Mouse (Mus musculus): ENCODE measurements at regions not wholly inside any gene's neighbourhood (a gene's known extent, or its start where the extent isn't known, plus 50 kb on each side); places are given as distances from the start of the nearest gene placed in this dataset.

- Histone ChIP-seq H3K9me3 (ENCODE audit: control insufficient read depth, low read length) (no peaks in the 10 kb centered on the region), H3K9ac (replicated peaks) (no peak overlapping the region), H3K4me1 (replicated peaks; ENCODE audit: control insufficient read depth in 2 of 2, insufficient read depth in 2 of 2, low read length in 1 of 2) (no peaks in the 10 kb centered on the region), H3K4me3 (ENCODE audit: insufficient read depth in 1 of 2, low read depth in 2 of 2, low read length in 2 of 2) (no peak overlapping the region), H3K4me2 (ENCODE audit: low read depth) (no peak overlapping the region), H3K27me3 (ENCODE audit: control insufficient read depth, insufficient read depth, low read length) (no peaks in the 10 kb centered on the region), H3K27ac (no peak overlapping the region), H3K36me3 (replicated peaks; ENCODE audit: control insufficient read depth, insufficient read depth, low read depth) (no peaks in the 10 kb centered on the region)
- ATAC-seq (ENCODE audit: insufficient read depth) (no peak), DNase-seq (ENCODE audit: low read depth in 3 of 3, low spot score in 3 of 3) (no peak)
- WGBS (ENCODE audit: insufficient replicate concordance) = 53% methylated on average over 1 of the region's 1 CpGs
- TF ChIP-seq EP300 (IDR thresholded peaks at IDR 0.05; ENCODE audit: low read depth) (no peak), CTCF (IDR thresholded peaks at IDR 0.05; ENCODE audit: low read depth) (no peak)
Measured at GRCm38 (mm10) chr2:166272841-166273240, 117.4 kb upstream of the Sulf2 start.

GRCm38 (mm10) chr2:166272190-166272543 lies 116.7 kb upstream of the Sulf2 start:
- Histone ChIP-seq H3K27ac (no peak overlapping the region), H3K27me3 (ENCODE audit: control insufficient read depth, insufficient read depth, low read length) (no peaks in the 10 kb centered on the region), H3K36me3 (replicated peaks; ENCODE audit: control insufficient read depth, insufficient read depth, low read depth) (no peaks in the 10 kb centered on the region), H3K4me2 (ENCODE audit: low read depth) (no peak overlapping the region), H3K4me3 (ENCODE audit: insufficient read depth in 1 of 2, low read depth in 2 of 2, low read length in 2 of 2) (no peak overlapping the region), H3K9me3 (ENCODE audit: control insufficient read depth, low read length) (no peaks in the 10 kb centered on the region), H3K4me1 (replicated peaks; ENCODE audit: control insufficient read depth in 2 of 2, insufficient read depth in 2 of 2, low read length in 1 of 2) (no peaks in the 10 kb centered on the region), H3K9ac (replicated peaks) (no peak overlapping the region)
- TF ChIP-seq EP300 (IDR thresholded peaks at IDR 0.05; ENCODE audit: low read depth) = no peak
- TF ChIP-seq CTCF (IDR thresholded peaks at IDR 0.05; ENCODE audit: low read depth) = no peak
- DNase-seq (ENCODE audit: low read depth in 3 of 3, low spot score in 3 of 3) = no peak
- no peak for ATAC-seq (ENCODE audit: insufficient read depth)
- 50% methylated on average over 7 of the region's 7 CpGs for WGBS (ENCODE audit: insufficient replicate concordance)

- 46% methylated on average over 11 of the region's 11 CpGs for WGBS (ENCODE audit: insufficient replicate concordance)
Measured at GRCm38 (mm10) chr2:166271373-166272189, 116.1 kb upstream of the Sulf2 start.

GRCm38 (mm10) chr2:166270007-166270406 lies 114.5 kb upstream of the Sulf2 start:
- Histone ChIP-seq H3K36me3 (replicated peaks; ENCODE audit: control insufficient read depth, insufficient read depth, low read depth) (no peaks in the 10 kb centered on the region), H3K27ac (no peak overlapping the region), H3K9ac (replicated peaks) (no peak overlapping the region), H3K4me3 (ENCODE audit: insufficient read depth in 1 of 2, low read depth in 2 of 2, low read length in 2 of 2) (no peak overlapping the region), H3K4me2 (ENCODE audit: low read depth) (no peak overlapping the region), H3K27me3 (ENCODE audit: control insufficient read depth, insufficient read depth, low read length) (no peaks in the 10 kb centered on the region), H3K9me3 (ENCODE audit: control insufficient read depth, low read length) (no peaks in the 10 kb centered on the region), H3K4me1 (replicated peaks; ENCODE audit: control insufficient read depth in 2 of 2, insufficient read depth in 2 of 2, low read length in 1 of 2) (no peaks in the 10 kb centered on the region)
- WGBS (ENCODE audit: insufficient replicate concordance) = 62% methylated on average over 6 of the region's 6 CpGs
- TF ChIP-seq CTCF (IDR thresholded peaks at IDR 0.05; ENCODE audit: low read depth) (no peak), EP300 (IDR thresholded peaks at IDR 0.05; ENCODE audit: low read depth) (no peak)
- DNase-seq (ENCODE audit: low read depth in 3 of 3, low spot score in 3 of 3) (no peak), ATAC-seq (ENCODE audit: insufficient read depth) (no peak)

More at GRCm38 (mm10) chr2:166271373-166272189, 116.1 kb upstream of the Sulf2 start:
- DNase-seq (ENCODE audit: low read depth in 3 of 3, low spot score in 3 of 3) (no peak), ATAC-seq (ENCODE audit: insufficient read depth) (no peak)
- Histone ChIP-seq H3K4me2 (ENCODE audit: low read depth) (no peak overlapping the region), H3K27me3 (ENCODE audit: control insufficient read depth, insufficient read depth, low read length) (no peaks in the 10 kb centered on the region), H3K36me3 (replicated peaks; ENCODE audit: control insufficient read depth, insufficient read depth, low read depth) (no peaks in the 10 kb centered on the region), H3K27ac (no peak overlapping the region), H3K4me3 (ENCODE audit: insufficient read depth in 1 of 2, low read depth in 2 of 2, low read length in 2 of 2) (no peak overlapping the region), H3K4me1 (replicated peaks; ENCODE audit: control insufficient read depth in 2 of 2, insufficient read depth in 2 of 2, low read length in 1 of 2) (no peaks in the 10 kb centered on the region), H3K9me3 (ENCODE audit: control insufficient read depth, low read length) (no peaks in the 10 kb centered on the region), H3K9ac (replicated peaks) (no peak overlapping the region)
- no peak for TF ChIP-seq EP300 (IDR thresholded peaks at IDR 0.05; ENCODE audit: low read depth)
- TF ChIP-seq CTCF (IDR thresholded peaks at IDR 0.05; ENCODE audit: low read depth) = no peak

GRCm38 (mm10) chr2:166266915-166267314 lies 111.5 kb upstream of the Sulf2 start:
- TF ChIP-seq CTCF (IDR thresholded peaks at IDR 0.05; ENCODE audit: low read depth) (no peak), EP300 (IDR thresholded peaks at IDR 0.05; ENCODE audit: low read depth) (no peak)
- H3K9ac ChIP-seq (replicated peaks) = no peak overlapping the region
- no peak overlapping the region for H3K27ac ChIP-seq
- no peak overlapping the region for H3K4me2 ChIP-seq (ENCODE audit: low read depth)
- DNase-seq (ENCODE audit: low read depth in 3 of 3, low spot score in 3 of 3) (no peak), ATAC-seq (ENCODE audit: insufficient read depth) (no peak)
- H3K4me3 ChIP-seq (ENCODE audit: insufficient read depth in 1 of 2, low read depth in 2 of 2, low read length in 2 of 2) = no peak overlapping the region
- 66% methylated on average over 4 of the region's 4 CpGs for WGBS (ENCODE audit: insufficient replicate concordance)
- no peaks in the 10 kb centered on the region for H3K36me3 ChIP-seq (replicated peaks; ENCODE audit: control insufficient read depth, insufficient read depth, low read depth)
- no peaks in the 10 kb centered on the region for H3K4me1 ChIP-seq (replicated peaks; ENCODE audit: control insufficient read depth in 2 of 2, insufficient read depth in 2 of 2, low read length in 1 of 2)
- H3K27me3 ChIP-seq (ENCODE audit: control insufficient read depth, insufficient read depth, low read length) = no peaks in the 10 kb centered on the region
- H3K9me3 ChIP-seq (ENCODE audit: control insufficient read depth, low read length) = no peaks in the 10 kb centered on the region
